29 mouse cellular contexts compared by ENCODE assay signal in the genomic region with DNA sequence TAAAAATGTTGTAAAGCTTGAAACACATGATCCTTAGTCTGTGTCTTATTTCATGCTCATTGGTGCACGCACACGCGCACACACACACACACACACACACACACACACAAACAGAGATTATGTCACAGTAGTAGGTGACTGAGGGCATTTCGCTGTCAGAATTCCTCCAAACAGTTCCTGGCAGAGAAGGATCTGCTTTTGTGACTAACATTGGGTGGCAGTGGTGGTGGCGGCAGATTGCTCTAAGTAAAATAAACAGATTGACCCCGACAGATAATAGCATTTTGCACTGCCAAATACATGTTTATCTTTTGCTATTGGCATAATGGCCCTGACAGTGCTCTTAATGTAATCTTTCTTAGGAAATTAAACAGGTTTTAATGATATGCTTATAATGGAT.
DNase-seq lines count a peak whose midpoint lies in the region; ATAC-seq and TF ChIP-seq lines count a peak whose summit lies in the region.
"Had no signal": no experiment of that assay in that cellular context is flagged by ENCODE, and none has a peak within 500 bp of the region (broad histone marks: within the 10 kb centered on the region; RNA-seq: fewer than 3 reads in every experiment).

No protein-coding gene starts in this region.

- no peaks in the 10 kb centered on the region for H3K4me1 ChIP-seq in lung, postnatal 0 days (ENCODE audit: insufficient read depth, low read depth, low read length)
- peaks cover 11% of the 10 kb centered on the region for H3K4me1 ChIP-seq in lung, adult 2 months (ENCODE audit: control insufficient read depth, insufficient read depth, low read length)
- H3K4me1 ChIP-seq in bone marrow macrophage, adult 2 months (ENCODE audit: control insufficient read depth, insufficient read depth, low read length) = peaks cover 21% of the 10 kb centered on the region
- H3K4me1 ChIP-seq: forebrain, embryonic 12.5 days; forebrain, embryonic 15.5 days; heart, embryonic 10.5 days; hindbrain, embryonic 12.5 days; hindbrain, embryonic 15.5 days had no signal

- intact Hi-C loops in gastrocnemius, adult 2 months (cut with DNase I) = no loop called here

- WGBS in lung, postnatal 0 days = 49% methylated on average over 6 of the region's 6 CpGs
- WGBS in lung, adult 2 months = 42% methylated on average over 6 of the region's 6 CpGs

- no peak overlapping the region for H3K27ac ChIP-seq in lung, postnatal 0 days (ENCODE audit: low read length)
- peak overlapping the region; percentile 85 for H3K27ac ChIP-seq in bone marrow macrophage, adult 2 months (ENCODE audit: insufficient read depth, low read depth, low read length)
- H3K27ac ChIP-seq in gastrocnemius, adult 2 months = no peak overlapping the region
- H3K27ac ChIP-seq: embryonic facial prominence, embryonic 13.5 days; forebrain, embryonic 12.5 days; forebrain, embryonic 15.5 days; heart, adult 2 months; heart, embryonic 10.5 days; heart, embryonic 13.5 days; hindbrain, embryonic 12.5 days; hindbrain, embryonic 15.5 days had no signal

- no peak overlapping the region for H3K4me3 ChIP-seq in lung, postnatal 0 days (ENCODE audit: low read depth, low read length)
- no peak overlapping the region for H3K4me3 ChIP-seq in lung, adult 2 months (replicated peaks; ENCODE audit: extremely low read depth, low read depth, low read length)
- H3K4me3 ChIP-seq in bone marrow macrophage, adult 2 months (ENCODE audit: insufficient read depth, low read length) = no peak overlapping the region
- H3K4me3 ChIP-seq in gastrocnemius, adult 2 months = no peak overlapping the region
- H3K4me3 ChIP-seq: embryonic facial prominence, embryonic 10.5 days; embryonic facial prominence, embryonic 13.5 days; erythroblast, embryonic 14.5 days; forebrain, embryonic 12.5 days; forebrain, embryonic 15.5 days; heart, adult 2 months; heart, embryonic 10.5 days; heart, embryonic 13.5 days; hindbrain, embryonic 12.5 days; hindbrain, embryonic 15.5 days had no signal

- no peak for TF ChIP-seq CTCF in lung, postnatal 0 days (IDR thresholded peaks at IDR 0.05)
- no peak for TF ChIP-seq CTCF in lung, adult 2 months (IDR thresholded peaks at IDR 0.05; ENCODE audit: insufficient read depth, low read length)
- no peak for TF ChIP-seq CTCF in bone marrow macrophage, adult 2 months (IDR thresholded peaks at IDR 0.05; ENCODE audit: low read depth, low read length)
- no peak for TF ChIP-seq CTCF in gastrocnemius, adult 2 months (IDR thresholded peaks at IDR 0.05)

- no peak overlapping the region for H3K4me2 ChIP-seq in lung, postnatal 0 days (replicated peaks; ENCODE audit: low read depth, low read length)
- H3K4me2 ChIP-seq: embryonic facial prominence, embryonic 13.5 days; forebrain, embryonic 12.5 days; forebrain, embryonic 15.5 days; heart, embryonic 13.5 days; hindbrain, embryonic 12.5 days; hindbrain, embryonic 15.5 days had no signal

- peak; percentile 52 for TF ChIP-seq EP300 in lung, postnatal 0 days (IDR thresholded peaks at IDR 0.05)

- no peaks in the 10 kb centered on the region for H3K9me3 ChIP-seq in lung, postnatal 0 days (ENCODE audit: low read length)
- H3K9me3 ChIP-seq: embryonic facial prominence, embryonic 10.5 days; embryonic facial prominence, embryonic 13.5 days; forebrain, embryonic 12.5 days; forebrain, embryonic 15.5 days; heart, embryonic 10.5 days; heart, embryonic 13.5 days; hindbrain, embryonic 12.5 days; hindbrain, embryonic 15.5 days had no signal

- H3K9ac ChIP-seq in lung, postnatal 0 days (replicated peaks; ENCODE audit: low read depth) = no peak overlapping the region
- H3K9ac ChIP-seq: embryonic facial prominence, embryonic 13.5 days; forebrain, embryonic 12.5 days; forebrain, embryonic 15.5 days; heart, embryonic 13.5 days; hindbrain, embryonic 12.5 days; hindbrain, embryonic 15.5 days had no signal

- H3K36me3 ChIP-seq in lung, postnatal 0 days (ENCODE audit: insufficient read depth, low read length) = no peaks in the 10 kb centered on the region
- H3K36me3 ChIP-seq in splenic B cell, adult 2 months (ENCODE audit: control insufficient read depth, insufficient read depth, low read length, poor library complexity, severe bottlenecking) = no peaks in the 10 kb centered on the region
- H3K36me3 ChIP-seq: embryonic facial prominence, embryonic 10.5 days; embryonic facial prominence, embryonic 13.5 days; forebrain, embryonic 12.5 days; forebrain, embryonic 15.5 days; G1E; heart, embryonic 10.5 days; heart, embryonic 13.5 days; hindbrain, embryonic 12.5 days; hindbrain, embryonic 15.5 days had no signal

- no peak for TF ChIP-seq POLR2A in lung, adult 2 months (IDR thresholded peaks at IDR 0.05; ENCODE audit: borderline replicate concordance, extremely low read depth, low read depth, low read length)
- TF ChIP-seq POLR2A in bone marrow macrophage, adult 2 months (IDR thresholded peaks at IDR 0.05; ENCODE audit: borderline replicate concordance, low read depth, low read length) = no peak

- peak; percentile 41 for ATAC-seq in lung, postnatal 0 days
- ATAC-seq: forebrain, embryonic 15.5 days; Patski had no signal

- peak; percentile 37 for DNase-seq in lung, postnatal 0 days (ENCODE audit: low spot score)
- DNase-seq in lung, adult 2 months = no peak
- peak; percentile 63 for DNase-seq in lung, postnatal 36 days
- DNase-seq in splenic B cell, adult 2 months (ENCODE audit: low read depth, low spot score) = peak; percentile 25
- no peak for DNase-seq in thymus, postnatal 36 days
- DNase-seq in urinary bladder, adult 18-20 months (ENCODE audit: low spot score in 2 of 2) = no peak
- DNase-seq in gastrocnemius, adult 2 months = no peak
- DNase-seq: adrenal gland, postnatal 10 days; adrenal gland, postnatal 36 days; cerebellum, adult 11 months; cerebellum, adult 8-10 months; cerebellum, postnatal 10 days; cerebellum, postnatal 36 days; embryo, embryonic 11 days; gastrocnemius, postnatal 10 days; gastrocnemius, postnatal 36 days had no signal

- H3K27me3 ChIP-seq in lung, postnatal 0 days (replicated peaks; ENCODE audit: insufficient read depth, low read length) = no peaks in the 10 kb centered on the region
- no peaks in the 10 kb centered on the region for H3K27me3 ChIP-seq in splenic B cell, adult 2 months (ENCODE audit: control insufficient read depth, insufficient read depth, low read length, poor library complexity, severe bottlenecking)
- H3K27me3 ChIP-seq: embryonic facial prominence, embryonic 13.5 days; forebrain, embryonic 12.5 days; forebrain, embryonic 15.5 days; heart, embryonic 13.5 days; hindbrain, embryonic 15.5 days; Patski had no signal

Comparison
In these comparisons a context has a peak if more than half of its experiments do, and no peak if none do; other contexts are left out.
1. DNase-seq: peak in lung, postnatal 0 days (single experiment), lung, postnatal 36 days (single experiment) and splenic B cell, adult 2 months (single experiment); none in lung, adult 2 months (single experiment), thymus, postnatal 36 days (0 of 2), urinary bladder, adult 18-20 months (0 of 2) and gastrocnemius, adult 2 months (single experiment).